Mouse (Mus musculus) c-Kit-positive CD71-positive TER-119-negative erythroid progenitor cells, embryonic 14.5 days (primary cell): ENCODE results near the gene Mdk.
A peak's percentile ranks its signal among the peaks of the same experiment; 100 is the strongest.

Source experiments
- DNase-seq: peaks from one replicate; pipeline ENCODE4 v3.0.0-alpha.2; 2013; ENCODE audit warnings: low read depth

The Mdk gene

GRCm38 (mm10) chr2:91932160-91932711 lies at the start of gene Mdk:
Gene Mdk (minus strand): TSS chr2:91932297.
- no peak for DNase-seq

GRCm38 (mm10) chr2:91980830-91981229 lies 48.7 kb upstream of the Mdk start:
- no peak for DNase-seq

DNA sequence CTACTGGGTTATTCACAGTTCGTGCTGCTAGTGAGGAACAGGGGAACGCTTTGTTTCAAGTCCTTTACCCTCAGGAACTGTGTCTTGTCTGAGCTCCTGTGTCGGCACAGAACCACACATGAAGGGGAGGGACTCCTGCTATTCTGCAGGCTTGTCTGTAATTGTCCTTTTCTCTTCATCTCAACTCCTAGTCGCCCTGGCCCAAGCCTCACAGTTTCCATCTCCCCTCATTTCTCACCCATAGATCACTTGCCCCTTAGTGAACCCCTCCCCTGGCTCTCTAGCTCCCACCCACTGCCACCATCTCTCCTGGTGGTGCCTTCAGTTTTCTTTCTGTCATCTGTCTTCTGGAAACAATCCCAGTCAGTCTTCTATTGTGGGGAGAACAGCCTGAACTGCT lies 48.1 kb upstream of the Mdk start:
- no peak for DNase-seq

GRCm38 (mm10) chr2:91978547-91978946 lies 46.5 kb upstream of the Mdk start:
- DNase-seq: no peak

DNA sequence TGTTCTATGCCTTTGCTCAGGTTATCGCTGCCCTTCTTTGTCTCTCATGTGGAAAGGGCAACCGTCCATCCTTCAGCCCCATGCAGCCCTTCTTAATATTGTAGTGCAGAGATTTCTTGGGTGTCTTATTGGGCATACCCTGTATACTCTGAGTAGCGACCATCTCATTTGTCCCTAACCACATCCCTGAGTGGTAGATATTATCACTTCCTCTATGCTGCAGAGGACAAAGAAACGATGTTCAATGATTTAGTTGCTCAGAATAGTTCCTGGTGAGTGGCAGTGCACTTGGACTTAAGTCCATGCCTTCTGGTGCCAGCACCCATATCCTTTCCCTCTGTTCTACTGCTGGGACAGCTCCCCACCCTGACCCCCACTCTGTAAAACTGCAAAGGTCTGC lies 45.9 kb upstream of the Mdk start:
- no peak for DNase-seq

DNA sequence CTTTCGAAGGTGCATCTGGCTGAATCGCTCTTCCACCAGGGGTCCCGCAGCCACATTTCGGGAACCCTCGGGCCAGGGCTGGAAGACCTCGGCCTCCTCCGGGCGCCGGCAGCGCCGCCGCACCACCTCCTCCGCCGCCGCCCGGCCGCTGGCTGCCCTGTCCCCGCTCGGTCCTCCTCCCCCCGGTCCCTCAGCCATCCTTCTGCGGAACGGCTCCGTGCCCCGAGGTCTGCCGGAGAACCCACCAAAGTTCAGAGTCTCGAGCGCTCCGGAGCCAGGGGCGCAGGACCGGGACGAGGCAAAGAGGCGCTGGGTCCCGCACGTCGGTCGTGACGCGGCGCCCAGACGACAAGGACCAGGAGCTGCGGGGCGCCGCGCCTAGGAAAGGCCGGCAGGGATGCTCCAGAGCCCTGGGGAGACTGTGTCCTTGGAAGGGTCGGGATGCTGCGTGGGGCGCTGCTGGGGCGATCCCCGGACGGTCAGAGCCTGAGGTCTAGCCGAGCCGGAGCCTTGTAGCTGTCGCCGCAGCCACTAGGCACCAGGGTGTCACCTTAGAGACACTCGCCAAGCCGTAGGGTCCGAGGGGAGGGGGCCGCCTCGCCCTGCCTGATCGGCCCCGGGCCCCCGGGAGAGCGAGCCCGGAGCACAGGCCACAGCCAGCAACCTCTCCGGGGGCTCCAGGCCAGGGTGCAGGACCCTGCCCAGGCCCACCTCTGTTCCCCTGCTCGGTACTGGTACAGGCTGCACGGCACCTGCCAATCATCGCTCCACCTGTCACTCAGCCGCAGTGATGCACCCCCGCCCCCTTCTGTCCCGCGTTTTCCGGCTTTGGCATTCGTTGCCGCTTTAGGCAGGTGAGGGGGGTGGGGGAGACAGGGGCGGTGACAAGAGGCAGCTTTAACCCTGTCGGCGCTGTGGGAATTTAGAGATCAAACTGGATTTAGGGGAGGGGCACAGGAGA lies 43.8 kb upstream of the Mdk start, which contains the start of gene Dgkz:
Gene Dgkz, minus strand, starts transcription at position 284 of the 961 bp plus-strand sequence.
- DNase-seq: no peak

- no peak for DNase-seq
These were observed 41.5 kb upstream of the Mdk start for GRCm38 (mm10) chr2:91973416-91974135.

GRCm38 (mm10) chr2:91972121-91972566 lies 40.0 kb upstream of the Mdk start:
- DNase-seq: no peak

DNA sequence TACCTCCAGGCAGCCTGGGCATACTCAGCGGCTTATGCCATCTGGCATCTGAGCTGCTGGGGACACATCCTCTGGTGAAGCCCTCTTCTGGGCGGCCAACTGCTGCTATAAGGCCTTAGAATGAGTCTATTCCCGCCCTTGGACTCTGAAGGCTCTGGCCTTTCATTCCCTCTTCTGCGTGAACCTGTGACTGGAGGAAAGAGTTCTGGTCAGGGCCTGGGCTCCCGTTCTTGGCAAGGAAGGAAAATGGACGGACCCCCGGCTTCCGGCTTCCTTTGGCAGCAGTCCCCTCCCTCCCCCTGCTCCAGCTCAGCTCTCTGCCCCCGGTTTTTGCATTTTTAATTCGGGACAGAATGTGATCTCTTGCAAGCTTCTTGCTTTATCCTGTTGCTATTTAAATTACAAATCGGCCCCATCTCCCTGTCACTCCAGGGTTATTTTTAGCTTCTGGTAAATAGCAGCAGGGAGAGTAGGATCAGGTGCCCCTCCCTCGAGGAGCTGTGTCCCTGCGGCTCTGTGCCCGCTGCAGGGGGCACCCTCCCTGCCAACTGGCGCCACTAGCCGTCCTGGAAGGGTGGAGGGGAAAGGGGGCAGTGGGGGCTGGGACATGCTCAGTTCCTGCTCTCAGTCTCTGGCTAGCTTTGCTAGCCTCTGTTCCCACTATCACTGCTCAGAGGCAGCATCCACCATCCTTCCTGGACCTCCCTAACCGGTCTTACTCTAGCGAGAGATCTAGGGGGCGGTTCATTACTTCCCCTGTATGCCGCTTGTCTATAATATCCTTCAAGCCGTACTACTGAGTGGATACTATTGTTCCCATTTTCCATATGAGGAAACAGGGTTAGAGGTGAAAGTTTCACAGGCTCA lies 39.4 kb upstream of the Mdk start:
- DNase-seq: no peak

DNA sequence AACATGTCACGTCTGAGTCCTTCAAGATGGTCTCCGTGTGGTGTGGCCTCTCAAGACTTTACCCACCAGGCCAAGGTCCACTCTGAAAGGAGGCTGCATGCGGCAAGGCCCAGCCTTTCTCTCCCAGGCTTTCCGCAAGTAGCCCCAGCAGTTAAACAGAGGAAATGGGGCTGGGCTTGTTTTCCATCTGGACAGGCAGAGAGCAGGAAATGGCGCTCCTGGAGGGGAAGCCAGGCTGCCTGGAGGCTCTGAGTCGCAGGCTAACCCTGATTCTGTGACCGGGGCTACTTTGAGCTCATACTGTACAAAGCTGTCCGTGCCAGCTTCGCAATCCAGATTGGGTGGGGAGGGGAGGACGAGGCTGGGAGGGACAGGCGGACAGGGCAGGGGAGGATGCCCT lies 35.9 kb upstream of the Mdk start:
- DNase-seq: no peak

DNA sequence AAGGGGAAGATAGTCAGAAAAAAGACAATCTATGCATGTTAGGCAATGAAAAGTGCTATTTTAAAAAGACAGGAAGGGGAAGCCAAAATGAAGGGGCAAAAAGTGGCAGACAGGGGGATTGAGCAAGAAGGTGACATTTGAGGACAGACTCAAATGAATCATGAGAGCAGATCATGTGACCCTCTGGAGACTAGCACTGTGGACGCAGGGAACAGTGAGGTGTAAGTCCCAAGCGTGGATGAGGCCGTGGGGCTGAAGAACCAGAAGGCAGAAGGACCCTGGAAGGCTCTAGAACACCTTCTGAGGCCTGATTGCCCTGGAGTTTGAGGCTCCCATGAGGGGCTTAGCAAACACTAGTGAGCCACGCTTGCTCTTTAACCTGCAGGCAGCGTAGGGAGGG lies 34.3 kb upstream of the Mdk start:
- DNase-seq: no peak

DNA sequence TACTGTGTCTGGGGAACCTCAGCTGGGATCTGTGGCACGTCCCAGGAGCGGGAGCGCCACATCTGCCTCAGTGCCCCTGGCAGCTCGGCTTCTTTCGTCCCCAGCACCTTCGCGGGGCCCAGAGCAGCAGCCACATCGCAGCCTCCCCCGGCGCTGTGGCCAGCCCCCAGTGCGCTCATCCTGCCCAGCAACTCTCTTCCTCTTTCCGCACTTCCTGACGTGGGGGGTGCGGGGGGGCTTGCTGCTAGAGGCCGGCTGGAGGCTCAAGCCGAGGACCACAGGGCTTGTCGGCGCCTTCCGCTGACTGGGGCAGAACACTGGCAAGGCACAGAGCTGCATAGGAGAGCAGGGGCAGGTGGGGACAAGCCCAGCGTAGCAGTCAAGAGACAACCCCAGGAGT lies 33.3 kb upstream of the Mdk start:
- DNase-seq: no peak

DNA sequence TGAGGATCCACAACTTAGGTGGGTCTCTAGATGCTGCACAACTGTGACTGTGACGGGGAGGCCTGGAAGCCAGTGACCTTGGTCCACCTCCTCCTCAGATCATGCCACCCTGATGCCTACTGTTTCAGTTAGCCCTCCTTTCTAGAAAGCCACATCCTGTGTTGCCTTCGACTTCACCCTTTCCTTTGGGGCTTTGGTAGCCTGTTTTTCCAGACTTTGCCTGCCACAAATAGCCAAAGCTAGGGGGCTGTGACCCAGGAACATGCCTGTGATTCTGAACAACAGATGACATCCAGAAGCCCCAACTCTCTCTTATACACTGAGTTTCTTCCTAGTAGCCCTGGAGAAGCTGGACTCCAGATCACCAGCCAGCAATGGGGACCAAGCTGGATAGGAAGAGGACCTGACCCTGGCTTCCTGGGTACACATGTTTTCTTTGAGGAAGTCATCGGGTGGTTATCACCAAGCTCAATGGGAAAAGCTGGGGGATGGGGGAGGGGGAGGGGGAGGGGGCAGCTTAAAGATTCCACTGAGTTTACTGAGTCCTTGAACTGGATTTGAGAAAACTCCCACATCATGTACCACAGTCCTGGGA lies 32.6 kb upstream of the Mdk start:
- no peak for DNase-seq

DNA sequence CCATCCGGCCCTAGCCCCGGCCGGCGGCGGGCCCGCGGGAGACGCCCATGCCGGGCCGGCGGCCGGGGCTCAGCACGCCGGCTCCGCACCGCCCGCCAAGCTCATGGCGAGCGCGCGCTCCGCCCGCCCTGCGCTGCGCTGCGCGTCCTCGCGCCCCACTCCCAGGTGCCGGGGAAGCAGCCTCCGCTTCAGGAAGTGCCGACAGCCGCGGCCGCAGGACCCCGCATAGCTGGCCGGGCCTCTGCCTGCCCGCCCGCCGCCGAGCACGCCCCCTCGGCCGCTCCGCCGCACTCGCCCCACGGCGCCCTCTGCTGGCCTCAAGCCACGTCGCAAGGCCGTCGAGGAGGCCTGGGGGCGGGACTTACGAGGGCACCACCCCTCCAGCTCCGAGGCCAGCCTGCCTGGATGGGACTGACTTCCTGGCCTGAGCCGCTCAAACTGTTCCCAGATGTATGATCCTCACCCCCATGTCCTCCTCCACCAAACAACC lies 31.4 kb upstream of the Mdk start:
- DNase-seq: peak; percentile 80

DNA sequence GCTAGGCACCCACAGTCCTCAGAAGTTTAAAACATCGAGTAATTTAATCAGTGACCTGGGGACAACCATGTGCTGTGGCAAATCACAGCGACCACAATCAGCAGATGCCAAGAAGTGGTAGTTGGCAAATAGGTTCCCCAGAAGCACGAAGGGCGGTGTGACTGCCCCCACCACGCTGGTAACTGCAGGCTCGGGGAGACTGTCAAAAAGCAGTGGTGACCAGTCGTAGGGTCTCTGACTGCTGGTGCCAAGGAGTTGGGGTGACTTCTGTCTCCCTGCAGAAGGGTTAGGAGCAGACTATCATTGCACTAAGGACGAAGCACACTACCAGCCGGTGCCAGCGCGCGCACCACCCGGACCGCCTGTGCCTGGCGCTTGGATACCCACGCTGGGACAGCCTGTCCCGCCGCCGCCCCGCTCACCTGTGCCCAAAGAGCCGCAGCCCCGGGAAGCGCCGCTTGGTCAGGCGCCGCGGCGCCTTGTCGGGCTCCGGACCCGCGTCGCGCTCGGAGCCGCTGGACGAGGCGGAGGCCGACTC lies 30.8 kb upstream of the Mdk start:
- DNase-seq: no peak

DNA sequence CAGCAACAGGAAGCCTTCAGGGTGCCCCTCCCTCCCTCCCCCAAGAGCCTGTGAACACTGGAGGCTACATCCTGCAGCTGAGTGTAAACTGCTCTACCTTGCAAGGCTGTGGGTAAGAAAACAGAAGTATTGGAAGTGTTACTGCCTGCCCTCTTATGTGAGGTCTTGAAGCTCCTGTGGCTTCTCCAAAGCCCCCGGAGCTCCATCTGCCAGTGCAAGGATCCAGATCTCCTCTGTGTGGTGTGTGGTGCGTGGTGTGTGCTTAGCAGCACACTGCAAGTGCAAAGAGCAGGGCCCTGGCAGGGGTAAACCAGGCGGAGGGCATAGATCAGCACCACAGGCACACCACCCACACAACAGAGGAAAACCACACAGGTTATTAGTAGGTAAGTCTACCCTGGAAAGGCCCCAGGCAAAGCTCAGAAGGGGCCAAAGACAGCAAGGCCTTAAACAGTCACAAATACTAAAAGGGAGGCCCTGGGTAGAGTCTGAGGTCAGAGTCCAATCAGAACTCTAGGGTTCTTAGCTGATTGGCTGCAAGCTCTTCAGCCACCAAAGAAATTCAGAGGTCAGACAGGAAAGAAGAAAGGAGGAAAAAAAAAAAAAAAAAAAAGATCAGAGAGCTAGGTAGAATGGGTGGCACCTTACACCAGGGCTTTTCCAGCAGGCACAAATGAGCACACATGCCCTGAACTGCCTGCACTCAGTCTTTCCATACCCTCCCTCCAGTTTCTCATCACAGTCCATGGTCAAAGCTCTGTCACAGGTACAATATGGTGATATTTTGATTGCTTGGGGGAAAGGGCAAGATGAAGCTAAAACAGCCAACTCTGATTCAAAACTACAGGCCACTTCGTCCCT lies 30.0 kb upstream of the Mdk start:
- no peak for DNase-seq

DNA sequence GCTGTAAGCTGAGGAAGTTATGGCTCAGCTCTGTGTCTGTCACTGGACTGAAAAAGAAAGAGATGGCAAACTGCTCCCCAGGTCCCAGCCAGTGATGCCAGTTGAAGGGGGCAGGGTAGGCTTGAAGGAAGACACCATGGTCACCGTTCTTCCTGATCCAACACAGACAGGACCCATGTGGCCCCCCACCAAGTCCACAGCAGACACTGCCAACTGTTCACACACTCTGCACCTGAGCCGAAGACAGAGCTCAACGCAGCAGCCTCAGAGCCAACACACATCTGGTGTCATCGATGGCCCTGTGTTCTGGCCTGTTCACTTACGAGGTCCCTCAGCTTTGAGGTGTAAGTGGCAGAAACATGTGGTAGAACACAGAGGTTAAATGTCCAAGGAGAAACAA lies 28.4 kb upstream of the Mdk start:
- no peak for DNase-seq

DNA sequence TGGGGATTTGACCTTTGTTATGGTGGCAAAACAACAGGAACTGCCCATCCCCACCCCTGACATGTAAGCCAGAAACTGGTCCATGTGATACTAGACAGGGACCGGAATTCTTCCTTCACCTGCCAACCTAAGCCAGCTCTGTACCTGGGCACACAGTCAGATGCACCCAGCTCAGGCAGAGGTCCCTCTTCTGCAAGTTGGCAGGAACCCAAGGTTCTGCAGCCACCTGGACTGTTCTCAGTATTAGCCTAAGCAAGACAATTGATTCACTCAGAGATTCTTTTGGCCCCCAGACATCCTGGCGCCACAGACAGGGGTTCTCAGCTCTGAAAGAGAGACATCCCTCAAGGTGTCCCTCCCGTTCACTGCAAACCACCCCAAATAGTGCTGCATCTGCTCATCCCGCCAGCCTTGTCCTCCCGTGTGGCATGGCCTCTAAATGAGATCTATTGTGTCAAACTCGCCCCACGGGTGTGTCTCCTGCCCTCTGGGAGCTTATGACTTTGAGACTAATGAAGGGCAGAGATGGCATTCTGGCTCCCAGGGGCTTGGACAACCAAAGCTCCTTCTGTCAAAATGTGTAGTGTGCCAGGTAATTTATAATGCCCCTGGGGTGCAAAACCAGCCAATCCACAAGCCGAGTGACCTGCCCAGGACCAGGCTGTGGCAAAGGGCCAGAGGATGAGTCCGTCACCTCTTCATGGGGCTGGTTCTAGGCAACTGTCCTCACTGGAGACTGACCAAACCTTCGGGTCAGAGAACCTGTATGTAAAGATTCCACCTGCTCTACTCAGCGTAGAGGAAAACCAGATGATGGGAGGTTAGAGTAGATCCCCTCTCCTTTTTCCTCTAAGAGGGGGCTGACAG lies 27.7 kb upstream of the Mdk start:
- no peak for DNase-seq
